Mouse (Mus musculus) thymus, postnatal 25 days (tissue): Measurements from ENCODE around the gene Gpatch8.

Source experiments
- DNase-seq: peaks from one replicate; pipeline ENCODE4 v3.0.0; 2022

Gene Gpatch8

DNA sequence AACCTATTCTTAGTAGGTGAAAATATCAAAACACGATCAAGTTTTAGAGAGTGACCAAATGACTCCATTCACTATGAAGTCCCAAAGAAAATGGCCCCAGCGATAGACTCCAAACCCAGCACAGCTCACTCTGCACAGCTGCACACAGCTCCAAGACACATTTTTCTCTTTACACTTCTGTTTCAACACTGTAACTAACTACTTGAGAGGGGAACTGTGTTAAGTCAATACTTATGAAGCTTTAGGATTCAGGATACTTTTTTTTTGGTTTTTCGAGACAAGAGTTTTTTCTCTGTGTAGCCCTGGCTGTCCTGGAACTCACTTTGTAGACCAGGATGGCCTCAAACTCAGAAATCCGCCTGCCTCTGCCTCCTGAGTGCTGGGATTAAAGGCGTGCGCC is 61.1 kb downstream of the Gpatch8 start:
- no peak for DNase-seq

DNA sequence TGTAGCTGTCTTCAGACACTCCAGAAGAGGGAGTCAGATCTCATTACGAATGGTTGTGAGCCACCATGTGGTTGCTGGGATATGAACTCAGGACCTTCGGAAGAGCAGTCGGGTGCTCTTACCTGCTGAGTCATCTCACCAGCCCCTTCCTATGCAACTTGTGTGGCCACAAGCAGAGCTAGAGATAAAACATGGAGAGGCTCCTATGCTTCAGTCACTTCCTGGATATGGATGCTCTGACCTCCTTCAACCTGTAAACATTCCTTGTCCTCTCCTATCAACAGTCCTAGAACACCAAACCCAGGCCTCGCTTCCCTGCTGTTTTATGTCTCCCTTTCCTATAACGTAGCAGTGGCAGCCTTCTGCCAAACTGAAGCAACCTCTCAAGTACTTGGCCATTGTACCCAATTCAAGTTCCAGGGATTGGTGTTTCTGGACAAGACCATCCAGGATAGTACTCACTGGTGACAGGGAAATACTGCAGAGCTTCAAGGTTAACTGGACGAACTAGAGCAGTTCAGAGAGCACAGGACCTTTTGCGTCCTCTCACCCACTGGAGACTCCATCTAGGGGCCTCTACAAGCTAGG is 62.0 kb downstream of the Gpatch8 start:
- DNase-seq, result no peak

DNA sequence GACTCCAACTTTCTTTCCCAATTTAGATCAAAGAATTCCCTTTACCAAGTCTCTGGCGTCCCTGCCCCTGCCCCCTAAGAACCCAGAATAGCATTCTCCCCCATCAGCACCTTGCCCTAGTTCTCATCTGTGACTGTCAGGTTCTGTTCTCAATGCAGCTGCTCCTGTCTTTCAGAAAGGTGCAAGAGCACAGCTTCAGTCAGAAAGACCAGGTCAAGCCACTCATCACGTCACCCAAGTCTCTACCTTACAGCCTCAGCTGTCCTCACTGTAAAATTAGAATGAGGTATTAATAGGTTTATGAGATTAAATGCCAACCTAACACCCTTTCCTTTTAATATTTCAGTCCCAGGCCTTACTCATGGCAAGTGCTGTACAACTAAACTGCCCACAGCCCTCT is 63.0 kb downstream of the Gpatch8 start:
- DNase-seq, result no peak

DNA sequence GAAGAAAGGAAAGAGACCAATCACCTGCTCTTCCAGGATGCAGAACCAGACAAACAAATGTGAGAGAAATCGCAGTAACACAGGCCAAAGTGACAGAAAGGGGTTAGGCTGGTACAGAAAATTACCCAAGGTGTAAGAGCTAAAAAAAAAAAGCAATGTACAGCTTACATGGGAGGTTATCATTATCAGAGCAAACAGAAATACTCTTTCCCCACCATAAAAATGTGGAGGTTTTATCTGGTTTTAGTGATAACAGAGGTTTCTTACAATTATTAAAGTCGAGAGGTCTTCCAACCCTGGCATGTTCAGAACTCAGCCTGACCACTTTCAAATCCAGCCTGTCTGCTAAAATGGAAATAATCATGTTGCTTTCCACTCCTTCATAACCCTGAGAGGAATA is 68.3 kb downstream of the Gpatch8 start:
- DNase-seq, result no peak

DNA sequence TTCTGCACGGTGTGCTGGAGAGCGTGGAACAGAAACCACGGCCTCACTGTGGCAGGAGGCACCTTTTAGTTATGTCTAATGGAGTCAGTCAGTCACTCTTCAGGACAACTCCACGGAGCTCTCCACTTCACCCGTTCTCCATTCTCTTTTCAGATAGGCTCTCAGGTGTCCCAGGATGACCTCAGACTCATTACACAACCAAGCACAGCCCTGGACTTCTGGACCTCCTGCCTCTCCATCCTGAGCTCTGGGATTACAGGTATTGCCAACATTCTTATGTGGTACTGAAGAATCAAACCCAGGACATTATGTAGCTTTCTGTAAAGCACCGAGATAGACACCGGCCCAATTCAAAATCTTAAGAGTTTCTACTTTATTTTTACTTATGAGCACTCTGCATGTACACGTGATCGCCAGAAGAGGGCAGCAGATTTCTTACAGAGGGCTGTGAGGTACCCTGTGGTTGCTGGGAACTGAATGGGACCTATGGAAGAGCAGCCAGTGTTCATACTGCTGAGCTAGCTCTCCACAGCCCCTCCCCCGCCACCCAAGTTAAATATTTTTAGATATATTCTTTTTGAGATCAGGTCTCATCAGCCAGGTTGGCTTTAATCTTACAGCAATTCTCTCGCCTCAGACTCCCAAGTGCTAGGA is 69.3 kb downstream of the Gpatch8 start:
- DNase-seq, result peak; percentile 25

DNA sequence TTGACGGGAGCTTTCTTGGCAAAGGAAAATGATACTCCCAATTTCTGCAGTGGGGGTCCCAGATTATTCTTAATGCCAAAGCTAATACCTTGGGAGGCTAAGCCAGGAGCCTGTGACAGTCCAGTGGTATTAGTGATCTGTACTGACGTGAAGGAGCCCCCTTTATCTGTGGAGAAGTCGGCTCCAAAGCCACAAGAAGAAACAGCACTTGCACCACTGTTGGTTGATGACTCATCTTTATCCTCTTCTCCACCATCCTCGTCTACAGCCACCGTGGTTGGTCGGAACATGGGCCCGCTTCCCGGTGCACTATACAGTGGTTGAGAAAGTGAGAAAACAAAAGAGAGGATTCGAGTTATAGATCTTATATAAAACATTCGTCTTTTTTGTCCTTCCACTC is 74.4 kb downstream of the Gpatch8 start:
- DNase-seq, result no peak

DNA sequence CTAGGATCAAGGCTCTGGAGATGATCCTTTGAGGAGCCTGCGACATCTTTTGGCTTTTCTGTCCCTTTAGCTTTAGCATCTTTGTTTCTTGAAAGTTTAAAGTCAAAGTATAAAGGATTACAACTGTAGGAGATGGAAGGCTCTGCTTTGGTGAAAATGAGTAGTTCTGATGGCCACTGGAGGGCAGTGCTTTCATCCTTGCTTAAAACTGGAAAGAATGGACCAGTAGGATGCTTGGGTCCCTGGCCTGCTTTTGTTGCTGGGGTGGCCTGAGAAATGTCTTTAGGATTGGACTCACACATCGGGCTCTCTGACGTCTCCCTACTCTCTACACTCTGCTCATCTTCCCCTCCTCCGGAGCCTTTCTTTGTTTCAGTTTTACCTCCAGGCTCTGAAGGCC is 75.3 kb downstream of the Gpatch8 start:
- no peak for DNase-seq

DNA sequence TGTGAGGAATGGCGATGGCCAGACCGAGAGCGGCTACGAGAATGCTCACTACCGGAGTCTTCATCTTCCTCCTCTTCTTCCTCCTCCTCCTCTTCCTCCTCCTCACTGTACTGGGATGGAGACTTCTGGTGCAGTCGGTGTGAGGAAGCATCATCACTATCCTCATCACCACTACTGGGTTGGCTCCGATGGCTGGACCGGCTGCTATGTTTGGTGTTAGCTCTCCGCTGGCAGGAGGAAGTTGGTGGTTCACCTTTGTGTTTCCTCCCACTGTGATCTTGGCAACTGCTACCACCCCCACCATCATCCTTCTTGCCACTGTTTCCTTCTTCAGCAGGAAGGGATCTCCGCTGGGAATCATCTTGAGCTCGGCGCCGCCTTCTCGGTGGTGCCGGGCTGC is 76.1 kb downstream of the Gpatch8 start:
- DNase-seq, result no peak

DNA sequence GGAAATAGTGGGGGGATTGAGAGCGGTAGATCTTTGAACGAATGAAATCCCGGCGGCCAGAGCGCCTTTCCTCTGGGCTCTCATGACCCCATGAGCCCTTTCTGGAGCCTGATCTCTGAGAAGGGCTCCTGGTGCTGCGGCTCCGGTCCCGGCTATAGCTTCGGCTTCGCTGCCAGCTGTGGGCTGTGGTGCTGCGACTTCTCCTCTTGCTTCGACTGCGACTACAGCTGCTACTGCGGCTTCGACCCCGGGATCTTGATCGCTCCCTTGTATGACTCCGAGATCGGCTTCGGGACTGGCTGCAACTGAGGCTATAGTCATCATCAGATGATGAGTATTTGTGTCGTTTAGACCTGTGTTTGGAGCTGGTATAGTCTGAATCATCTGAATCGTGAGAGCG is 76.6 kb downstream of the Gpatch8 start:
- no peak for DNase-seq

DNA sequence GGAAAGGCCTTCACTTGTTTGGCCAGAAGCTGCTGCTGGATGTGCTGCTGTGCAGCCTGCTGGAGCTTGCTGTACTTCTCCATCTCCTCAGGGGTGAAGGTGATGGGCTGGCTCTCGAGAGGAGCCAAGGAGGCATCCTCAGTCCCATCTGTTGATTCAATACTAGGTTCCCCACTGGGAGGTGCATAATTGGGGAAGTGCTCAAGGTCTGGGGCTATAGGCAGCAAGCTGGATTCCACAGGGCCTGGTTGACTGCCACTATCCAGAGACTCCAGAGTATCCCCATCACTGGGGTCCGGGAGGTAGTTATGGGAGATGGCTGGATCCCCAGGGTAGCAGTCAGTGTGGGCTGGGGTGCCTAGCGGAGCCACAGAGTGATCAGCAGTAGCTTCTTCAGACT is 77.5 kb downstream of the Gpatch8 start:
- no peak for DNase-seq

DNA sequence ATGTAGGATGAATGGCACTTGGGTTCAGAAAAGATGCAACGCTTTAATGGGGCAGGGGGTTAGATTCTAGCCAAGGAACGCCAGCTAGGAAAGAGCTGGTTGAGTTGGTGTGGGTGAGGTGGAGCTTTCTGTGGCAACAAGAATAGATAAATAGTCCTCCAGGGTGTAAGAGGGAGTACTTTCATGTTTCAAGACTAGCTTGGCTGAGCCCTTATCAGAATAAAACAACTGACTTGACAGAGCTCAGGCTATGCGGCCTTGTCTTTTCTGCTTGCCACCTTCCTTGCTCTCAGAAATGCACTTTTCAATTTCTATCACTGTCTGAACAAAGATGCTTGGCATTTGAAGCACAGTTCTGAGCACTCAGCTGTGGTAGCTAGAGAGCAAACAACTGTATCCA is 81.2 kb downstream of the Gpatch8 start:
- no peak for DNase-seq

DNA sequence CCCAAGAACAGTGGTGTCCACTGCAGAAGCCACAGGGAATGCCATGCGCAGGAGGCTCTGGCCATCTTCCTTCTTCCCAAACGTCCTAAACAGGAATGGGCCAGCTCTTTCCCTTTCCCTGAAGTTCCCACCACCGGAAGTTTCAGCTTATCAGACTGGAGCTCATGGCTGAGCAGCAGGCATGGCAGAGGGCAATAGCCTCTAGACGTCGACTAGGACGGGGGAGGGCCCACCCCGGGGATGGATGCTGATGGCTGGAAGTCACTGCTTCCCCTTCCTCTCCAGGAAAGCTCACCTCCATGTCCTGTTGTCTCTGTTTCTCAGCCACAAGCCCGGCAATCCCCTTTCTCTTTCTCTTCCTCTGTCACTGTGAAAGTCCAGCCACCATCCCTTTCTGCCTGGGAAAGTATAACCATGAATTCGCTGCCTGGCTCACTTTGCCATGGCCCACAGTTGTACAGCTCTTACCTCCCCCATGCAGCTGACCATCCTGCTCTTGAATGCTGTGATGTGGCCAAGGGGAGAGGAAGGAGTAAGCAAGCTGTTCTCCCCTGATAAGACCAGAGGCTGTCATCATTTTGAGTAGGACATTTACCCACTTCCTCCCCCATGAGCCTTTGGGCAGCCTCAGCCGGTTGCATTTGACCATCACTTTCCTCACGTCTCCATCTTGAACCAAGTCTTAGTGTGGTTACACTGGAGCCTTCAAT is 86.4 kb downstream of the Gpatch8 start, which contains the start of gene Itga2b:
Itga2b (minus strand) TSS at position 475 of the 710 bp plus-strand sequence.
- no peak for DNase-seq

DNA sequence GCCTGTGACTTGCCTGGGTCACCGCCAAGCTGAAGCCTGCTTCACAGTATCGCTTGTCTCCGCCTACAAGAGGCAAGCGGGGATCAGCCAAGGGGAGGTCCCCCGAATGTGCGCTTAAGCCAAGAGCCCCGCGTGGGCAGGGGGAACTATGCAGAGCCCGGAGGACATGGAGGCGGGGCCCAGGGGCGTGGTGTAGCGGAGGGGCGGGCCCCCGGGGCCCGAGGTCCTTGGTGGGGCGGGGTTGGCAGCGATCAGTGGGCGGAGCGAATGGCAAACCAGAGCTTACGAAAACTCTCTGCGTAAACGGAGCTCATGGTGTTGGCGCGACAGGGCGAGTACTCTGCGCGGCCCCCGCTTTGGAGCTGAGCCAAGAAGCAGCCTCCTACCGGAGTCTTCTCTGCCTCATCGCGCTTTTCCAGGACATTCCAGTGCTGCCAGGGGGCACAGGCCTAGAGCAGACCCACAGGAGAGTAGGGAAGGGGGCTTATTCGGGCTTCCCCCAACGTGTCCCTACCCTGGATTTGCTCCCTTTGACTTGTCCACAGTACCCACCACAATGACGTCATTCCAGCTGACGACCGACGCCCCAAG is 89.1 kb downstream of the Gpatch8 start:
- DNase-seq, result peak; percentile 95

DNA sequence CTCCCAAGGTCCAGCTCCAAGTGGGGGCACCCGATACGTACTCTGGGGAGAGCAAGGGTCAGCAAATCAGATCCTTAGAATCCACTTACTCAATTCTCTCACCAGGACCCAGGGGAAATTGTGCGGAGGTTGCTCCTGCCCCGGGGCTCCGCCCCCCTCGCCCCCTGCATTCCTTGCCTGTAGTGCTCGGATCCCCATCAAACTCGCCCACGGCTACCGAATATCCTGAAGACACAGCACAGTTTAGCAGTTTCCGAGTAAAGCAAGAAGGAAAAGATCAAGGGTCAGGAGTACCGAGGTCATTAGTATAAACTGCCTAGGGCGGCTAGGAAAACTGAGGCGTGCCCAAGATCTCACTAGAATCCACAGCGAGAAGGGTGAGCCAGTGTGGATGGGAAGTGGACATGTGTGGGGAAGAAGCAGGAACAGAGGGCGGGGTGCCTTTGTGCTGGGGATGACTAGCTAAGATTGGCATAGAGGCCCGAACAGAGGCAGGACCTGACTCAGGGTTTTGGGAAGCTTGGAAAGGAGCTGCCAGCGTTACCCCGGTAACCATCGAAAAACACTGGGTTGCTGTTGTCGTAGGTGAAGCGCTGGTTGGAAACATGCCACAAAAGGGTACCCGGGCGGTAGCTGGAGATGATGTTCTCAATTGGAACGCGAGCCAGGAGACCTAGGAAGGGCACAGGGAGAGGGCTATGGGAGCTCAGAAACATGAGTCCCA is 90.3 kb downstream of the Gpatch8 start:
- no peak for DNase-seq

DNA sequence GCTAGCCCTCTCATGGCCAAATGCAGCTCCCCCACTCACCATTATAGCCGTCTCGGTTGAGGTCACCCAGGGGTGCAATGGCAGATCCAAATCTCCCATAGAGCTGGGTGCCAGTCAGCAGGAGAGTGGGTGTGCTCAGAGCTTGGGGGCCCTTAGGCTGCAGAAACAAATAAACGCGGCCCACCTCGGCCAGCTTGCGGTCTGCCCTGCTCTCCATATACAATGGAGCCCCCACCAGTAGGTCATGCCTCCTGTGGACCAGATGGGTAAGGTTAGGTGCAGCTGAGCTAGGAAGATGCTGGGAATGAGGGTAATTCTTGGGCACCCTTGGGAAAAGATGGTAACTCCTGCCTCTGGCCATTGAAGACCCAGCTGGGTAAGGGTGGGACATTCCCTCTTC is 91.3 kb downstream of the Gpatch8 start:
- DNase-seq, result no peak

DNA sequence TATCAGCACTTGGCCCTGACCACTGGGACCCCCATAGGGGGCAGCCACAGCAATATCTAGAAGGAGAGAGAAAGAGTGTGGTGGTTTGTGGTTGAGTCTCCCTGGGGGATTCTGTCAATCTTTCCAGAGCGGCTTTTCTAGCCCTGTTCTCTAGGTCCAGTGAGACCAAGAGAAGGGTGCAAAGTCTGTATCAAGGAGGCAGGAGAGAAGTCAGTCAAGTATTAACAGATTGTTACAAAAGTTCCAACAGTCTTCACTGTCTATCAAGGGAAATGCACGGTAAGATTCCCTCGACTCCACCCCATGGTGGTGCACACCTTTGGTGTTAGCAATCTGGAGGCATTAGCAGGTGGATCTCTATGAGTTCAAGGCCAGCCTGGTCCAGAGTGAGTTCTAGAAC is 94.4 kb downstream of the Gpatch8 start:
- no peak for DNase-seq

DNA sequence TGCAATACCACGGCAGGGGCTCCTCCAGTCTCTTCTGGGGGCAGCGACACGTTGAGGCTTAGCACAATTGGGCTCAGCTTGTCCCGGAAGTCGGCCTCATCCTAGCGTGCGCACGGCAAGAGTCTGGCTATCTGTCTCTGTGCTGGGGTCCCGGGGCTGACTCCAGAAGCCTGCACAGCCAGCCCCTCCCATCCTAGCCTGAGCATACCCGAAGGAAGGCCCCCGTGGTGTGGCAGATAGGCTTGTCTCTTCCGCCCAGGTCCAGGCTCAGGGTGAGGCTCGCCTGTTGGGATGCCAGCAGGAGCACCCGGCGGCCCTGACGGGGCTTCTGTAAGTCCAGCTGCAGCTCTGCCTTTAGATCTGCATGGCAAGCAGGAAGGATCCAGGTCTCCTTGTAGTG is 95.7 kb downstream of the Gpatch8 start:
- no peak for DNase-seq

DNA sequence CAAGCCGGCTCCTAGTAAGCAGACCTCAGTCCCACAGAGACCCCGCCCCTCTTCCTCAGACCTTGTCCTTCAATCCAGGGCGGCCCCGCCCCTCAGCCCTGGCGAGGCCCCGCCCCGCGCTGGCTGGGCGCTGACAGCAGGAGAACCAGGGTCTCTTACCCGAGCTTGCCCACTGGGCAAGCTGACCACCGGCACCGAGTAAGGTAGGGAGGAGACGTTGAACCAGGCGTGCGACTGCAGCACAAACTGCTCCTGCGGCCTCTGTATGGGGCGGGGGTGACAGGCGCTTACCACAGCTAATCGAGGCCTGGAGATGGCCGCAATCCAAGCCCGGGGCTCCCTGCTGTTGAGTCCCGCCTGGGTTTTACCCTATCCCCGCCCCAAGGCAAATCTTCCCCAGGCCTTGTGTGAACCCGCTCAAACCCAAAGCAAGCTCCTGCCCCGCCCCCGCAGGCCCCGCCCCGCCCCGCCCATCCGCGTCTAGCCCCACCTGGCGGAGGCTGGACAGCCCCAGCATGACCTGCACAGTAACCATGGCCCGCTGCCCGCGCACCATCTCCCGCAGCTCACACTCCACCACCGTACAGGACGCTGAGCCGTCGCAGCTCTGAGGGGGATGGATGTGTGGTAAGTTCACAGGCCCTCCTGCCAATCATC is 100.3 kb downstream of the Gpatch8 start:
- DNase-seq, result peak; percentile 41

DNA sequence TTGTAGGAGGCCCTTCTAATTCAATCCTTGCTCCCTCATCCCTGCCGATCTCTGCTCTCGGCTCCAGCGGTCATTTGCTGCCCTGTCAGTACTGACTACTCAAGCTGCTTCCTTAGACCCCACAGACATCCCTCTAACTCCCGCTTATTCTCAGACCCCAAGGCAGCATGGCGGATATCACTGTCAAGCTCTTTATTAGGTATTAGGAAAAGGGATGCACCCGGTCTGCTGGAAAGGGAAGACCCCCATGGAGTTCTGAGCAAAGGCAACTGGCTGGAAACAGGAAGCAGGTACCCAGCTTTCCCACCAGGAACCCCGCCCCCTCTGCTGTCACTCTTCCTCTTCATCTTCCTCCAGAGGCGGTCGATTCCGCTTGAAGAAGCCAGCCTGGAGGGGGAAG is 103.1 kb downstream of the Gpatch8 start:
- no peak for DNase-seq

DNA sequence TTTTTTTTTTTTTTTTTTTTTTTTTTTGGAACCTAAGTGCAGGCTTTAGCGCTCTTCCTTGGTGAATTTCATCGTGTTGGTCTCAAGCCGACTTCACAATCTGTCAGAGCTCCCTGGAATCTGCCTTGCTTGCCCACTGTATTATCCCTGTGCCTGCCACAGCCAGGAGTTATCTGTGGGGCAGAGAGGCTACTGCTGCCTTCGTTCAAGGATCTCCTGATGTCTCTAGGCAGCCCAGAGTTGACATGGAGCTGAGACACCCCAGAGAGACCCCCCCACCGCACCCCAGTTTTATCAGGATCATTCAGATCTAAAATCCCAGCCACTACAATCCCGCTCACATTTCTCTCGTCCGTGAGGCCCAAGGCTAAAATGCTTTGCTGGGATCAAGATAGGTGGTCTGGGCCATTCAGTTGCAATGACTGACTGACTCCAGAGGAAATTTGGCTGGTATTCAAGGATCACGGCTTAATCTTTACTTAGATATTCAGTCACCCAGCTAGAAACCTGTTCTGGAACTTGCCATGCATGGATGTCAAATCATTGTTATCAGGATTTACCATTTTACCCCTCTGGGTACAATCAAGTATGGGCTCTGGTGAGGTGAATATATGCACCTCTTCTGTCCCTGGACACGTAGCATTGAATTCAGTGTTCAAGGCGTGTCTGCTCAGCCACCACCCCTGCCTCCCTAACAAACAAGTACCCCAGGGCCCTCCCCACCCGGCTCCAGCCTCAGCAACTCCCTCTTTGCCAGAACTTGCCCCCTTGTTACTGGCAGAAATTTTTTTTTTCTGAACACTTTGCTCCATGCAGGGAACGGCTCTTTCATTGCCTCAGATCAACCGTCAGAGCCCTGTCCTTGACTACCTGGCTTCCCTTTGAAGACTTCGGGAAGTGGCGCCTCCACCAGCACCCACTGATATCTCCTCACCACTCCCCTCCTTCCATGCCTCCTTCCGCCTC is 106.9 kb downstream of the Gpatch8 start:
- DNase-seq, result no peak

DNA sequence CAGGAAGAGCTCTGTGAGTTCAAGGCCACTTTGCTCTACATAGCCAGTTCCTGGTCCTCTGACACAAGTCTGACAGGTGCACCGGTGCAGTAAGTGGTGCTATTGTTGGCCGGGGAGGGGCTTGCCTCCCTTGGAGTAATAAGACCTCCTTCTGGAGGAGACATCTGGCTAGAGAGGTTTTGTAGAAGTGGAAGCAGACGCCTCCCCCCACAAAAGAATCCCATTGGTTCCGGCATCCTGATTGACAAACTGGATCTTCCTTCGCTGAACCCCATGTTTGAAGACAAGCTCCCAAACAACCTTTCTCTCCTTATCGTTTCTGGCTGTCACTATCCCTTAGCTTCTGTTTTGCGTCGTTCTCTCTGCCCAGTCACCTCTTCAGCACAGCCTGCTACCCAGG is 107.9 kb downstream of the Gpatch8 start:
- DNase-seq, result no peak

DNA sequence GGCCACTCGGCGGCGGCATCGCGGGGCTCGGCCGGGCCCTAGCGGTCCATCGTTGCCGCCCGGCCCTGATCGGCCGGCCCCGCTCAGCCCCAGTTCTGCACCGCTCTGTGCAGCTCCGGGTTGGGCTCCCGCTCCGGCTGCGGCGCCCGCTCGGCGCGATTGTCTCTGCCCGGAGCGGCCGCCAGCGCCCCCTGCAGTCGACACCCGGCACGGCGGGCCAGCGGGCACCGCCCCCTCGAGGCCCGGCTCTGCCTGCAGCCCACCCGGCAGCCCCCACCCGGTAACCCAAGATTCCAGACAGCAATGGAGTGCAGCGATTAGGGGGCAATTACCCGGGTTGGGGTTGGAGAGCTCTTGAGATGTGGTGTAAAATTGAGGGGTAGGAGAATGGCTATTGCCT is 108.7 kb downstream of the Gpatch8 start, which contains the start of gene Fam171a2:
Fam171a2 (minus strand) TSS at position 186 of the 400 bp plus-strand sequence.
- DNase-seq, result peak; percentile 84
